In genomic region chr7:66859220-66859619, GRCm38 (mm10) we compare ENCODE assay signal across 24 mouse cellular contexts. TPM values are rescaled to one million over a fixed set of nuclear protein-coding genes. Genes with fewer than 3 reads are reported as not detected.
DNase-seq lines count a peak whose midpoint lies in the region; ATAC-seq and TF ChIP-seq lines count a peak whose summit lies in the region.
"Had no signal": no experiment of that assay in that cellular context is flagged by ENCODE, and none has a peak within 500 bp of the region (broad histone marks: within the 10 kb centered on the region; RNA-seq: fewer than 3 reads in every experiment).

No protein-coding gene starts in this region.

- H3K9ac ChIP-seq in lung, embryonic 14.5 days = no peak overlapping the region
- no peak overlapping the region for H3K9ac ChIP-seq in forebrain, embryonic 11.5 days (ENCODE audit: low read length)
- H3K9ac ChIP-seq: embryonic facial prominence, embryonic 15.5 days; hindbrain, embryonic 12.5 days; midbrain, embryonic 15.5 days; neural tube, embryonic 13.5 days; stomach, embryonic 15.5 days had no signal

- no peaks in the 10 kb centered on the region; the same call in 1 of the 2 replicates for H3K4me1 ChIP-seq in lung, embryonic 14.5 days (ENCODE audit: insufficient read depth)
- no peaks in the 10 kb centered on the region for H3K4me1 ChIP-seq in forebrain, embryonic 11.5 days (replicated peaks; ENCODE audit: control insufficient read depth, insufficient read depth, low read length)
- H3K4me1 ChIP-seq: midbrain, embryonic 15.5 days; stomach, embryonic 15.5 days had no signal

- TF ChIP-seq POLR2A in brain, embryonic 14.5 days (IDR thresholded peaks at IDR 0.05; ENCODE audit: borderline replicate concordance, extremely low read depth, insufficient read depth, insufficient read length, poor library complexity, severe bottlenecking) = no peak

- no peak for TF ChIP-seq CTCF in lung, embryonic 14.5 days (IDR thresholded peaks at IDR 0.05; ENCODE audit: low read depth)
- TF ChIP-seq CTCF in brain, embryonic 14.5 days (IDR thresholded peaks at IDR 0.05; ENCODE audit: borderline replicate concordance, extremely low read depth, insufficient read depth, insufficient read length) = no peak

- no peak overlapping the region for H3K4me2 ChIP-seq in lung, embryonic 14.5 days
- H3K4me2 ChIP-seq in forebrain, embryonic 11.5 days (ENCODE audit: low read depth, low read length, severe bottlenecking) = no peak overlapping the region
- H3K4me2 ChIP-seq: embryonic facial prominence, embryonic 15.5 days; hindbrain, embryonic 12.5 days; midbrain, embryonic 15.5 days; neural tube, embryonic 13.5 days; stomach, embryonic 15.5 days had no signal

- H3K36me3 ChIP-seq in lung, embryonic 14.5 days (ENCODE audit: insufficient read depth) = no peaks in the 10 kb centered on the region
- H3K36me3 ChIP-seq in forebrain, embryonic 11.5 days (ENCODE audit: control insufficient read depth, insufficient read depth, low read length) = no peaks in the 10 kb centered on the region
- H3K36me3 ChIP-seq: hindbrain, embryonic 12.5 days; midbrain, embryonic 15.5 days; neural tube, embryonic 13.5 days had no signal

- no peak overlapping the region for H3K4me3 ChIP-seq in lung, embryonic 14.5 days (ENCODE audit: low read depth, low read length)
- H3K4me3 ChIP-seq in forebrain, embryonic 11.5 days (ENCODE audit: low read depth, low read length) = no peak overlapping the region
- H3K4me3 ChIP-seq: embryonic facial prominence, embryonic 15.5 days; heart, adult 2 months; hindbrain, embryonic 12.5 days; midbrain, embryonic 15.5 days; myocyte; neural tube, embryonic 13.5 days; stomach, embryonic 15.5 days had no signal

- no peaks in the 10 kb centered on the region for H3K9me3 ChIP-seq in lung, embryonic 14.5 days (ENCODE audit: low read depth, low read length)
- no peaks in the 10 kb centered on the region for H3K9me3 ChIP-seq in forebrain, embryonic 11.5 days (ENCODE audit: control insufficient read depth, low read length)
- H3K9me3 ChIP-seq: embryonic facial prominence, embryonic 15.5 days; hindbrain, embryonic 12.5 days; midbrain, embryonic 15.5 days; neural tube, embryonic 13.5 days; stomach, embryonic 15.5 days had no signal

- H3K27me3 ChIP-seq in lung, embryonic 14.5 days (ENCODE audit: insufficient read depth, low read length) = no peaks in the 10 kb centered on the region
- no peaks in the 10 kb centered on the region for H3K27me3 ChIP-seq in forebrain, embryonic 11.5 days (ENCODE audit: control insufficient read depth, insufficient read depth, low read length)
- H3K27me3 ChIP-seq: embryonic facial prominence, embryonic 15.5 days; hindbrain, embryonic 12.5 days; midbrain, embryonic 15.5 days; neural tube, embryonic 13.5 days; stomach, embryonic 15.5 days had no signal

- WGBS in lung, embryonic 14.5 days = 84% methylated on average over 5 of the region's 5 CpGs
- 58% methylated on average over 5 of the region's 5 CpGs for WGBS in forebrain, embryonic 11.5 days

- DNase-seq in lung, embryonic 14.5 days = no peak
- DNase-seq in lung, postnatal 4 days = no peak
- peak; percentile 82 for DNase-seq in brain, embryonic 14.5 days (ENCODE audit: low read depth)
- no peak for DNase-seq in forebrain, embryonic 11.5 days (ENCODE audit: low spot score)
- peak; percentile 64 for DNase-seq in retina, embryonic 14.5 days (ENCODE audit: low spot score)
- no peak for DNase-seq in left cerebral cortex, postnatal 36 days (ENCODE audit: low spot score in 2 of 2)
- no peak for DNase-seq in kidney, adult 11 months
- DNase-seq: adrenal gland, postnatal 14 days; gastrocnemius, postnatal 36 days; heart, adult 2 months; kidney, adult 2 months; lung, postnatal 36 days; right cerebral cortex, adult 18-20 months; thymus, postnatal 36 days had no signal

- intact Hi-C loops in left cerebral cortex, postnatal 36 days (cut with DNase I) = no loop called here

- H3K27ac ChIP-seq in lung, embryonic 14.5 days (ENCODE audit: low read depth) = 0 out of 2 replicates have a peak overlapping the region, but pooled peaks have one; percentile 2
- H3K27ac ChIP-seq in forebrain, embryonic 11.5 days (ENCODE audit: low read depth, low read length) = no peak overlapping the region
- H3K27ac ChIP-seq: heart, adult 2 months; hindbrain, embryonic 12.5 days; kidney, postnatal 0 days; midbrain, embryonic 15.5 days; neural tube, embryonic 13.5 days; stomach, embryonic 15.5 days had no signal

- ATAC-seq in lung, embryonic 14.5 days (ENCODE audit: insufficient read depth) = no peak
- ATAC-seq in forebrain, embryonic 11.5 days (replicated peaks; ENCODE audit: low FRiP score) = 0 out of 2 replicates have a peak, but pooled peaks have one; percentile 44
- ATAC-seq: activated CD4-positive, CD25-positive, alpha-beta regulatory T cell, adult 4 months; inflammation-experienced regulatory T-cells, adult 6 months; midbrain, embryonic 15.5 days had no signal

RNA-seq across cellular contexts. Expression of gene Adamts17, which starts 19.7 kb away (rescaled TPM):
- 10.5 and 11.6 TPM in 2 replicates for polyA plus RNA-seq in lung, embryonic 14.5 days (2014; fragmentation: Nextera tagmentation; extraction: Ambion mirVana)
- polyA plus RNA-seq in brain, embryonic 14.5 days (2012; rRNA removed) = 3.0 and 4.5 TPM in 2 replicates
- polyA plus RNA-seq in forebrain, embryonic 11.5 days (2014; fragmentation: Nextera tagmentation; extraction: Ambion mirVana) = 0.72 and 1.1 TPM in 2 replicates
- 10 to 100 TPM in 1 of 2 experiments, 1 to 10 TPM in 1; 7.0 to 16.8 TPM for total RNA-seq in left cerebral cortex, postnatal 36 days (2021)
- total RNA-seq: megakaryocyte-erythroid progenitor cell, adult 5-6 weeks had no signal

Comparison
In these comparisons a context has a peak if more than half of its experiments do, and no peak if none do; other contexts are left out.
1. DNase-seq: peak in brain, embryonic 14.5 days (single experiment) and retina, embryonic 14.5 days (single experiment); none in lung, embryonic 14.5 days (single experiment), lung, postnatal 4 days (0 of 2), forebrain, embryonic 11.5 days (single experiment), left cerebral cortex, postnatal 36 days (0 of 2) and kidney, adult 11 months (single experiment).